Mouse (Mus musculus): ENCODE data around the gene Zfp653. TPM values are rescaled to one million over a fixed set of nuclear protein-coding genes. Genes with fewer than 3 reads are reported as not detected.
A peak's percentile ranks its signal among the peaks of the same experiment; 100 is the strongest.

Gene Zfp653
- total and polyA plus RNA-seq, 2 experiments from 2014 or later = 4.3 to 27.4 TPM

GRCm38 (mm10) chr9:22092746-22093145 lies 21.6 kb upstream of the Zfp653 start:
- no peak overlapping the region for H3K27ac ChIP-seq (ENCODE audit: low read depth)
- H3K9ac ChIP-seq (replicated peaks; ENCODE audit: low read depth, low read length) = no peak overlapping the region
- H3K36me3 ChIP-seq (replicated peaks; ENCODE audit: control insufficient read depth, insufficient read depth, low read length) = no peaks in the 10 kb centered on the region
- H3K4me2 ChIP-seq (ENCODE audit: low read depth, low read length) = no peak overlapping the region
- 89% methylated on average over 6 of the region's 6 CpGs for WGBS
- ATAC-seq (ENCODE audit: insufficient read depth, low read depth) (no peak), DNase-seq (ENCODE audit: low spot score) (no peak)
- TF ChIP-seq CTCF (IDR thresholded peaks at IDR 0.05; ENCODE audit: low read depth) (no peak), EP300 (IDR thresholded peaks at IDR 0.05; ENCODE audit: low read depth) (no peak)
- H3K27me3 ChIP-seq (ENCODE audit: control insufficient read depth, insufficient read depth, low read length) = no peaks in the 10 kb centered on the region
- 0 out of 2 replicates have a peak, but pooled peaks cover 5% of the 10 kb centered on the region for H3K4me1 ChIP-seq (ENCODE audit: control insufficient read depth, insufficient read depth)
- H3K4me3 ChIP-seq (ENCODE audit: low read depth, low read length) = no peak overlapping the region
- H3K9me3 ChIP-seq (replicated peaks; ENCODE audit: control insufficient read depth, low read length) = no peaks in the 10 kb centered on the region

GRCm38 (mm10) chr9:22089986-22090385 lies 18.8 kb upstream of the Zfp653 start:
- Histone ChIP-seq H3K27ac (ENCODE audit: low read depth) (peak overlapping the region; percentile 3; the same call in 1 of the 2 replicates), H3K36me3 (replicated peaks; ENCODE audit: control insufficient read depth, insufficient read depth, low read length) (no peaks in the 10 kb centered on the region), H3K27me3 (ENCODE audit: control insufficient read depth, insufficient read depth, low read length) (no peaks in the 10 kb centered on the region), H3K9ac (replicated peaks; ENCODE audit: low read depth, low read length) (no peak overlapping the region), H3K4me1 (ENCODE audit: control insufficient read depth, insufficient read depth) (0 out of 2 replicates have a peak, but pooled peaks cover 6% of the 10 kb centered on the region), H3K4me3 (ENCODE audit: low read depth, low read length) (no peak overlapping the region), H3K9me3 (replicated peaks; ENCODE audit: control insufficient read depth, low read length) (no peaks in the 10 kb centered on the region), H3K4me2 (ENCODE audit: low read depth, low read length) (no peak overlapping the region)
- TF ChIP-seq CTCF (IDR thresholded peaks at IDR 0.05; ENCODE audit: low read depth) (no peak), EP300 (IDR thresholded peaks at IDR 0.05; ENCODE audit: low read depth) (no peak)
- WGBS = 61% methylated on average over 7 of the region's 7 CpGs
- DNase-seq (ENCODE audit: low spot score) (no peak), ATAC-seq (ENCODE audit: insufficient read depth, low read depth) (no peak)

- H3K27ac ChIP-seq (ENCODE audit: low read depth) = no peak overlapping the region
- DNase-seq (ENCODE audit: low spot score) = no peak
- peaks cover 9% of the 10 kb centered on the region; the same call in 1 of the 2 replicates for H3K4me1 ChIP-seq (ENCODE audit: control insufficient read depth, insufficient read depth)
- TF ChIP-seq CTCF (IDR thresholded peaks at IDR 0.05; ENCODE audit: low read depth) (no peak), EP300 (IDR thresholded peaks at IDR 0.05; ENCODE audit: low read depth) (no peak)
- WGBS = 98% methylated on average over 7 of the region's 7 CpGs
- H3K27me3 ChIP-seq (ENCODE audit: control insufficient read depth, insufficient read depth, low read length) = no peaks in the 10 kb centered on the region
- no peak for ATAC-seq (ENCODE audit: insufficient read depth, low read depth)
- H3K9me3 ChIP-seq (replicated peaks; ENCODE audit: control insufficient read depth, low read length) = no peaks in the 10 kb centered on the region
- no peaks in the 10 kb centered on the region for H3K36me3 ChIP-seq (replicated peaks; ENCODE audit: control insufficient read depth, insufficient read depth, low read length)
- H3K9ac ChIP-seq (replicated peaks; ENCODE audit: low read depth, low read length) = no peak overlapping the region
- no peak overlapping the region for H3K4me2 ChIP-seq (ENCODE audit: low read depth, low read length)
- no peak overlapping the region for H3K4me3 ChIP-seq (ENCODE audit: low read depth, low read length)
These were observed 18.1 kb upstream of the Zfp653 start for GRCm38 (mm10) chr9:22089281-22089680.

GRCm38 (mm10) chr9:22087034-22087618 lies 15.9 kb upstream of the Zfp653 start:
- H3K27me3 ChIP-seq (ENCODE audit: control insufficient read depth, insufficient read depth, low read length) = no peaks in the 10 kb centered on the region
- H3K4me3 ChIP-seq (ENCODE audit: low read depth, low read length) = no peak overlapping the region
- DNase-seq (ENCODE audit: low spot score) = no peak
- H3K4me1 ChIP-seq (ENCODE audit: control insufficient read depth, insufficient read depth) = peaks cover 9% of the 10 kb centered on the region; the same call in 1 of the 2 replicates
- 0 out of 2 replicates have a peak, but pooled peaks cover 4% of the 10 kb centered on the region for H3K36me3 ChIP-seq (replicated peaks; ENCODE audit: control insufficient read depth, insufficient read depth, low read length)
- ATAC-seq (ENCODE audit: insufficient read depth, low read depth) = no peak
- no peak overlapping the region for H3K9ac ChIP-seq (replicated peaks; ENCODE audit: low read depth, low read length)
- no peak for TF ChIP-seq EP300 (IDR thresholded peaks at IDR 0.05; ENCODE audit: low read depth)
- no peak for TF ChIP-seq CTCF (IDR thresholded peaks at IDR 0.05; ENCODE audit: low read depth)
- no peaks in the 10 kb centered on the region for H3K9me3 ChIP-seq (replicated peaks; ENCODE audit: control insufficient read depth, low read length)
- H3K4me2 ChIP-seq (ENCODE audit: low read depth, low read length) = no peak overlapping the region
- 85% methylated on average over 2 of the region's 2 CpGs for WGBS
- H3K27ac ChIP-seq (ENCODE audit: low read depth) = no peak overlapping the region

- Histone ChIP-seq H3K4me3 (ENCODE audit: low read depth, low read length) (peak overlapping the region; percentile 88), H3K36me3 (replicated peaks; ENCODE audit: control insufficient read depth, insufficient read depth, low read length) (0 out of 2 replicates have a peak, but pooled peaks cover 4% of the 10 kb centered on the region), H3K4me2 (ENCODE audit: low read depth, low read length) (peak overlapping the region; percentile 84), H3K4me1 (ENCODE audit: control insufficient read depth, insufficient read depth) (peaks cover 9% of the 10 kb centered on the region; the same call in 1 of the 2 replicates), H3K27ac (ENCODE audit: low read depth) (peak overlapping the region; percentile 78), H3K9ac (replicated peaks; ENCODE audit: low read depth, low read length) (peak overlapping the region; percentile 77), H3K27me3 (ENCODE audit: control insufficient read depth, insufficient read depth, low read length) (no peaks in the 10 kb centered on the region), H3K9me3 (replicated peaks; ENCODE audit: control insufficient read depth, low read length) (no peaks in the 10 kb centered on the region)
- no peak for TF ChIP-seq EP300 (IDR thresholded peaks at IDR 0.05; ENCODE audit: low read depth)
- TF ChIP-seq CTCF (IDR thresholded peaks at IDR 0.05; ENCODE audit: low read depth) = no peak
- 67% methylated on average over 6 of the region's 6 CpGs for WGBS
- ATAC-seq (ENCODE audit: insufficient read depth, low read depth) = no peak
- no peak for DNase-seq (ENCODE audit: low spot score)
These were observed 14.8 kb upstream of the Zfp653 start for GRCm38 (mm10) chr9:22086012-22086411.
